Mouse (Mus musculus) left cerebral cortex, postnatal 10 days (tissue): ENCODE measurements around the gene Nfib. TPM values are rescaled to one million over a fixed set of nuclear protein-coding genes. Genes with fewer than 3 reads are reported as not detected.

Experiments used
- DNase-seq, 2 experiments: peaks; one replicate each; pipeline ENCODE4 v3.0.0; 2021 to 2022; ENCODE audit warnings: low spot score in 2 of 2, mixed read lengths in 1 of 2; ENCODE audit errors: extremely low spot score in 1 of 2
- intact Hi-C: fragments of 180-260 bp; cut with DNase I; formaldehyde crosslinking; loops from one replicate; pipeline ENCODE4 v1.15.1; 2025
- total RNA-seq, 2 experiments: library from RNA; stranded (reverse); gene quantifications; 2 replicates each; pipeline ENCODE4 v1.2.3; 2021

Gene Nfib
- total RNA-seq, 2 experiments from 2014 or later = 105 to 109 TPM

- no peak for DNase-seq
- intact Hi-C loops = no loop called here
These were observed 325.0 kb downstream of the Nfib start for GRCm38 (mm10) chr4:82380578-82380977.

- intact Hi-C loops = no loop called here
- DNase-seq = no peak
These were observed 327.5 kb downstream of the Nfib start for GRCm38 (mm10) chr4:82378050-82378449.

- no peak for DNase-seq
- intact Hi-C loops = no loop called here
These were observed 327.9 kb downstream of the Nfib start for GRCm38 (mm10) chr4:82377621-82378020.

DNA sequence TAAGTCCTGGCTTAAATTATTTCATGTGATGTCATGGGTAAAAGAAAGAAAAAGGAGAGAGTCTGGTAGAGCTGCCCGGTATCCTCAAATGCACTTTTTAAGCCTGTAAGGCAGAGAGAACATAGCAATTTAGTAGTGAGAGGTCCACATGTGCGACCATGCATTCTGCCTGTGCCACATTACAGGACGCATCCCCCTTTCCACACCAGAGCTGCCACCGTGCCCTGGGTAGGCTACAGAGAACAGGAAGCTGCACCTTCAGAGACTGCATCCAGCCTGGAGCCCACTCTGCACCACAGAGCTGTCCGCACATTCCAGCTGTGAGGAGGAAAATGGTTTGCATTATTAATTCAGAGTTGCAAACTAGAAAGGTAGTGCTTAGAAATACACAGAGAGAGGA is 331.0 kb downstream of the Nfib start:
- no peak for DNase-seq
- intact Hi-C loops = no loop called here

GRCm38 (mm10) chr4:82372217-82372616 is 333.3 kb downstream of the Nfib start:
- intact Hi-C loops = no loop called here
- DNase-seq = no peak

- no peak for DNase-seq
- intact Hi-C loops = no loop called here
These were observed 334.1 kb downstream of the Nfib start for GRCm38 (mm10) chr4:82371471-82371870.

DNA sequence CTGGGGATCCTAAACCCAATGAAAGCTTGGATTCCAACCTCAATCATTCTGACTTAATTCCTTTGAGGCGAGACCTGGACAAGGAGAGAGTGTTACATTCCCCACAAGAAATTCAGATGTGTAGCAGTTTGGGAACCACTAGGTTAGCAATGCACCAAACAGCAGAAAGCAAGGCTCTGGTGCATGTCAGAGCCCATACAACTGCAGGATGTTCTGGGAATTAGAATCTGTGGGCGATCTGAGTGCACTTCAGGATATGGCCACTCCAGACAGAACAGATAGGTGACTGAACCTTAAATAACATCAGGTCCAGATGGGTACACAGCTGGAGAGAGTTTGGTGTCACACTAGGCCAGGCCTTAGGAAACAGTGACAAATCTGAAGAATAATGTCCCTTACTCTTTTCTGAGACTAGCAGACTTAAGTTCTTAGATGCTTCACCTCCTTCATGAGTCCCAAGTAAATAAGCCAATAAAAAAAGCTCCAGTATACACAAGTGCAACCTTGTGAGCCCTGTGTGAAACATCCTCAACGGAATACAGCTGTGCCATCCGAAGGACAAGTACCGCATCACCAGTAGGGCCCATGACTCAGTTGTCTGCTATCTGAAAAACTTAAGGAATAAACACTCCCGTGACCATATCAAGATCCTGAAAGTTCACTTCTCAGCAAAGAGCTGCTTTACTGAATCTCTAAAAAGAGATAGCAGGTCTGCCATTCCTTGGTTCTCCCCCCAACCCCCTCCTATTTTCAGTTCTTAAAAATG is 336.4 kb downstream of the Nfib start:
- intact Hi-C loops = no loop called here
- DNase-seq = no peak

- intact Hi-C loops = no loop called here
- no peak for DNase-seq
These were observed 337.3 kb downstream of the Nfib start for GRCm38 (mm10) chr4:82368091-82368775.

GRCm38 (mm10) chr4:82364696-82365385 is 340.7 kb downstream of the Nfib start:
- no peak for DNase-seq
- intact Hi-C loops = no loop called here

DNA sequence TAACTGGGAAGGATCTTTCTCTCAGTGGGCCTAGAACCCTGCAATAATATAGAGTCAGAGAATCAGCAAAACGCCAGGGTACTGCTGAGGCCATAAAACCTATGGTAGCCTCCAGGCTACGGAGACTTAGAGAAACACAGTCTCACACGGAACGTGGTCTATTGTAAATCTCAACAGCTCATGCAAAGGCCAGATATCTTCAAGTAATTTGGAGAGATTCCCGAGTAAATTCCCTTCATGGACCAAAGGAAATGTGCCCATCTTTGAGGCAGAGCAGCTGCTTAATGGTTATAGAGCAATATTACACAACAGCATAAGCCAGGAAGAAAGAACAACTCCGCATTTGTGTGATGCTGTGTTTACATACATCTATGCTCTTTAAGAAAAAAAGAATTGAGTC is 341.6 kb downstream of the Nfib start:
- intact Hi-C loops = no loop called here
- DNase-seq = no peak

DNA sequence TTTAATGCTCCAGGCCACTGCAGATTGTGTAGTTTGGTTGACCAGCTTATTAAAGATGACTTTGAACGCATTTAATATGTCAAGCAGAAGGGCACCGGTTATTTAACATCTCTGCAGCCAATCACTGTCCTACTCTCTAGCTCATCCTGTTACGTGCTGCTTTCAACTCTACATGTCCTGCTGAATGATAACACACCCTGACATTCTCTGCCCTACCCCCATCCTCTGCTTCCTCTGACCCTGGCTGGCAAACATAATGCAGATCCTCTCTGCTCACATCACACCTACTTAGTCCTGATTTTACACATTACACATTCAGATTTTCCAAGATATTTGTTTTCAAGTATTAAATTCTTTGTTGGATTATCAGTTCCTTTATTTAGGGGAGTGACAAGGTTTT is 343.3 kb downstream of the Nfib start:
- no peak for DNase-seq
- intact Hi-C loops = no loop called here

DNA sequence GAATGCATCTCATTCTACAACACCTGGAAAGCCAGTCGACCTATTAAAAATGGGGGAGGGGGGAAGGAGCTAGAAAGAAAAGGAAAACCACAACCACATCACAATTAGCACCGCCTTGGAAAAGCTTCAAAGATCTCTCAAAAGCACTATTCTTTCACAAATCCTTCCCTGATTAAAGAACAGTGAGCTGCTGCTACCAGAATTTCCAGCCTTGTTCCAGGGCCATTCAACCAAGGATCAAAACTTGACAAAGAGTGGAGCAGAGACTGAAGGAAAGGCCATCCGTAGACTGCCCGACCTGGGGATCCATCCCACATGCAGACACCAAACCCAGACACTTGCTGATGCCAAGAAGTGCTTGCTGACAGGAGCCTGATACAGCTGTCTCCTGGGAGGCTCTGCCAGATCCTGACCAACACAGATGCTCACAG is 345.5 kb downstream of the Nfib start:
- DNase-seq = no peak
- intact Hi-C loops = no loop called here

GRCm38 (mm10) chr4:82359110-82359509 is 346.4 kb downstream of the Nfib start:
- intact Hi-C loops = no loop called here
- no peak for DNase-seq

DNA sequence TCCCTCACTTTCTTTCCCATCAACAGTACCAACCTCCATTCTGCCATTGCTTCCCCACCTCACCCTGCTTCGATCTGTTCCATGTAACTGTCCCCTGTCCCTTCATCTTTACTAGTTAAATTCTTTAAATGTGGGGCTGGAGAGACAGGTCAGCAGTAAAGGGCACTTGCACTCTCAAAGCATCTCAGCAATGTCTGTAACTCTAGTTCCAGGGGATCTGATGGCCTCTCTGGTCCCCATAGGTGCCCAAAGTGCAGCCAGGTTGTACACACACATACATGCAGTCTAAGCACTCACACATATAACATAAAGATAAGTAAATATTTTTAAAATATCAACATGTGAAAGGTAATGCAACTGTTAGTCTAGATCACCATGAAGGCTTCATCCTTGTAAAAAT is 356.5 kb downstream of the Nfib start:
- no peak for DNase-seq
- intact Hi-C loops = no loop called here

- DNase-seq = peak; percentile 35 to 61
- intact Hi-C loops = no loop called here
These were observed 360.8 kb downstream of the Nfib start for GRCm38 (mm10) chr4:82344787-82345186.

- intact Hi-C loops = no loop called here
- no peak for DNase-seq
These were observed 361.3 kb downstream of the Nfib start for GRCm38 (mm10) chr4:82344224-82344623.

DNA sequence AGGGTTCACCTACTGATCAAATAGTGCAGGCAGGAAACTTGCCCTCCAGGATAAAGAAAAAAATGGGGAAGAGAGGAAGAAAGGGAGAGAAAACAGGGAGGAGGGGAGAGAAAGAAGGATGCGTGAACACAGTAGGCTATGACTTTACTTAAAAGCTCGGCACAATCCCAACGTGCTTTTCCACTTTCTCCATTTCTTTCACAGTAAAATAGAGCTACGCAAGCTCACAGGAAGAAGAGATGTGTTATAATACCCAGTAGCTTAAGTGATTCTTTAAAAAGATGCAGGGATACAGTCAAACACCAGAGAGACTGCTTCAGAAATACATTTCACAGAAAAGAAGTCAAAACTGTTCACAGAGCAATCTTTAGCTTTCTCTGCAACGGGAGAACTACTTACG is 366.6 kb downstream of the Nfib start:
- intact Hi-C loops = no loop called here
- no peak for DNase-seq

- intact Hi-C loops = no loop called here
- no peak for DNase-seq
These were observed 367.1 kb downstream of the Nfib start for GRCm38 (mm10) chr4:82338481-82338880.

GRCm38 (mm10) chr4:82336951-82337381 is 368.6 kb downstream of the Nfib start:
- intact Hi-C loops = no loop called here
- DNase-seq = no peak
